ENCODE assay signal across 8 mouse cellular contexts in the genomic region with DNA sequence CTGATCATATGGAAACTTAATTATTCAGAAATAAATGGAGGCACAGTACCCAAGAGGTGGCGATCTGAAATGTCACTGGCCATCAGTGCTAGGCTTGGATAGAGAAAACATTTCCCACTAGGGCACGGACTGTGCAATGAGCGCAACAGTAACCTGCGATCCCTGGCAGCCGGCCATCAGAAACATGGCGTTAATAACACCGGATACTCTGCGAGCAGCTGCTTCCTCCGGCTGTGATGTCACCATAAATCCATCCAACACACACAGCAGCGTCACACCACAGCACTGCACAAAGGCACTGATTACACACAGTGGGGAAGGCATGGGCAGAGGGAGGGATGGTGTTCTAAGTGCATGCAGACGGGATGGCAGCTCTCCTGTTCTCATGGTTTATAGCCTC. TPM values are rescaled to one million over a fixed set of nuclear protein-coding genes. Genes with fewer than 3 reads are reported as not detected.
DNase-seq lines count a peak whose midpoint lies in the region; ATAC-seq and TF ChIP-seq lines count a peak whose summit lies in the region.

No protein-coding gene starts in this region.

- no peak overlapping the region for H3K4me2 ChIP-seq in stomach, embryonic 14.5 days (replicated peaks; ENCODE audit: low read depth, low read length)
- H3K4me2 ChIP-seq in stomach, postnatal 0 days (replicated peaks; ENCODE audit: low read depth), result no peak overlapping the region
- no peak overlapping the region; the same call in 1 of the 2 replicates for H3K4me2 ChIP-seq in hindbrain, embryonic 16.5 days (ENCODE audit: low read length)
- H3K4me2 ChIP-seq in lung, postnatal 0 days (replicated peaks; ENCODE audit: low read depth, low read length), result no peak overlapping the region

- no peak for DNase-seq in stomach, postnatal 0 days (ENCODE audit: low spot score)
- DNase-seq in gastrocnemius, postnatal 36 days, result peak; percentile 59
- DNase-seq in lung, postnatal 0 days (ENCODE audit: low spot score), result peak; percentile 86
- no peak for DNase-seq in layer of hippocampus, adult 9-10 months (ENCODE audit: low spot score)
- DNase-seq in left cerebral cortex, adult 8-10 months (ENCODE audit: low spot score in 2 of 2), result no peak
- DNase-seq in frontal cortex, postnatal 36 days (ENCODE audit: low spot score in 2 of 2), result no peak

- H3K4me3 ChIP-seq in stomach, embryonic 14.5 days (ENCODE audit: low read depth, low read length), result no peak overlapping the region
- no peak overlapping the region for H3K4me3 ChIP-seq in stomach, postnatal 0 days (ENCODE audit: low read depth, low read length)
- no peak overlapping the region for H3K4me3 ChIP-seq in hindbrain, embryonic 16.5 days (ENCODE audit: low read length)
- H3K4me3 ChIP-seq in lung, postnatal 0 days (ENCODE audit: low read depth, low read length), result no peak overlapping the region

- H3K27me3 ChIP-seq in stomach, embryonic 14.5 days (ENCODE audit: control insufficient read depth, insufficient read depth, low read length), result no peaks in the 10 kb centered on the region
- H3K27me3 ChIP-seq in stomach, postnatal 0 days (ENCODE audit: control insufficient read depth, insufficient read depth, low read length), result no peaks in the 10 kb centered on the region
- no peaks in the 10 kb centered on the region for H3K27me3 ChIP-seq in hindbrain, embryonic 16.5 days (replicated peaks; ENCODE audit: control insufficient read depth, insufficient read depth, low read length)
- no peaks in the 10 kb centered on the region for H3K27me3 ChIP-seq in lung, postnatal 0 days (replicated peaks; ENCODE audit: insufficient read depth, low read length)

- no peaks in the 10 kb centered on the region for H3K36me3 ChIP-seq in stomach, embryonic 14.5 days (ENCODE audit: control insufficient read depth, insufficient read depth, low read length)
- H3K36me3 ChIP-seq in stomach, postnatal 0 days (ENCODE audit: control insufficient read depth, insufficient read depth, low read length), result peaks cover 3% of the 10 kb centered on the region; the same call in 1 of the 2 replicates
- H3K36me3 ChIP-seq in hindbrain, embryonic 16.5 days (ENCODE audit: control insufficient read depth, insufficient read depth, low read length), result peaks cover 4% of the 10 kb centered on the region
- H3K36me3 ChIP-seq in lung, postnatal 0 days (ENCODE audit: insufficient read depth, low read length), result peaks cover 6% of the 10 kb centered on the region; the same call in 1 of the 2 replicates

- 39% methylated on average over 11 of the region's 11 CpGs for WGBS in stomach, embryonic 14.5 days
- 44% methylated on average over 11 of the region's 11 CpGs for WGBS in stomach, postnatal 0 days
- WGBS in hindbrain, embryonic 16.5 days, result 20% methylated on average over 11 of the region's 11 CpGs
- 37% methylated on average over 11 of the region's 11 CpGs for whole genome bisulfite sequencing in lung, postnatal 0 days

- ATAC-seq in stomach, embryonic 14.5 days (ENCODE audit: insufficient number of reproducible peaks, insufficient read depth, low FRiP score, low read depth), result 0 out of 2 replicates have a peak, but pooled peaks have one; percentile 23
- ATAC-seq in stomach, postnatal 0 days (ENCODE audit: low FRiP score, low TSS enrichment), result no peak; the same call in 1 of the 2 replicates
- no peak for ATAC-seq in hindbrain, embryonic 16.5 days
- ATAC-seq in lung, postnatal 0 days, result peak; percentile 65

- H3K9ac ChIP-seq in stomach, embryonic 14.5 days (replicated peaks; ENCODE audit: low read depth, low read length), result no peak overlapping the region
- no peak overlapping the region for H3K9ac ChIP-seq in stomach, postnatal 0 days (ENCODE audit: low read length)
- H3K9ac ChIP-seq in hindbrain, embryonic 16.5 days (ENCODE audit: low read depth, low read length), result 0 out of 2 replicates have a peak overlapping the region, but pooled peaks have one; percentile 33
- H3K9ac ChIP-seq in lung, postnatal 0 days (replicated peaks; ENCODE audit: low read depth), result no peak overlapping the region

- peaks cover 51% of the 10 kb centered on the region for H3K4me1 ChIP-seq in stomach, embryonic 14.5 days (ENCODE audit: control insufficient read depth, insufficient read depth, low read length)
- peaks cover 14% of the 10 kb centered on the region for H3K4me1 ChIP-seq in stomach, postnatal 0 days (replicated peaks; ENCODE audit: control insufficient read depth, insufficient read depth)
- H3K4me1 ChIP-seq in hindbrain, embryonic 16.5 days (ENCODE audit: control insufficient read depth, insufficient read depth, low read depth, low read length), result peaks cover 54% of the 10 kb centered on the region
- H3K4me1 ChIP-seq in lung, postnatal 0 days (ENCODE audit: insufficient read depth, low read depth, low read length), result peaks cover 42% of the 10 kb centered on the region

- intact Hi-C loops in gastrocnemius, postnatal 36 days (cut with DNase I), result no loop called here

- no peaks in the 10 kb centered on the region for H3K9me3 ChIP-seq in stomach, embryonic 14.5 days (ENCODE audit: control insufficient read depth, low read depth, low read length)
- no peaks in the 10 kb centered on the region for H3K9me3 ChIP-seq in stomach, postnatal 0 days (ENCODE audit: control insufficient read depth, low read length)
- no peaks in the 10 kb centered on the region for H3K9me3 ChIP-seq in hindbrain, embryonic 16.5 days (ENCODE audit: control insufficient read depth, low read length)
- H3K9me3 ChIP-seq in lung, postnatal 0 days (ENCODE audit: low read length), result no peaks in the 10 kb centered on the region

- no peak for TF ChIP-seq EP300 in stomach, postnatal 0 days (optimal IDR thresholded peaks at IDR 0.05)
- TF ChIP-seq EP300 in lung, postnatal 0 days (IDR thresholded peaks at IDR 0.05), result peak; percentile 68; the same call in 1 of the 2 replicates

- H3K27ac ChIP-seq in stomach, embryonic 14.5 days (ENCODE audit: low read length), result no peak overlapping the region
- no peak overlapping the region for H3K27ac ChIP-seq in stomach, postnatal 0 days (replicated peaks)
- peak overlapping the region; percentile 39 for H3K27ac ChIP-seq in hindbrain, embryonic 16.5 days (ENCODE audit: low read depth, low read length)
- no peak overlapping the region for H3K27ac ChIP-seq in lung, postnatal 0 days (ENCODE audit: low read length)

- TF ChIP-seq CTCF in stomach, postnatal 0 days (IDR thresholded peaks at IDR 0.05; ENCODE audit: low read depth), result no peak
- TF ChIP-seq CTCF in lung, postnatal 0 days (IDR thresholded peaks at IDR 0.05), result no peak

RNA-seq across cellular contexts. Expression of gene Selplg, which starts 36.7 kb away (rescaled TPM):
- polyA plus RNA-seq in stomach, embryonic 14.5 days (2014; fragmentation: Nextera tagmentation; extraction: Ambion mirVana), result 2.9 and 4.5 TPM in 2 replicates
- 2.0 and 2.6 TPM in 2 replicates for polyA plus RNA-seq in stomach, postnatal 0 days (2015; fragmentation: Nextera tagmentation; extraction: Ambion mirVana)
- total RNA-seq in gastrocnemius, postnatal 36 days (2021), result 1 to 10 TPM; 1.0 to 1.2 TPM
- 1.9 and 2.5 TPM in 2 replicates for polyA plus RNA-seq in hindbrain, embryonic 16.5 days (2015; fragmentation: Nextera tagmentation; extraction: Ambion mirVana)
- polyA plus RNA-seq in lung, postnatal 0 days (2015; fragmentation: Nextera tagmentation; extraction: Ambion mirVana), result 14.6 and 15.1 TPM in 2 replicates
- total RNA-seq in left cerebral cortex, adult 8-10 months (2022), result 10 to 100 TPM; 26.2 to 60.3 (median 40.2) TPM

RNA-seq across cellular contexts. Expression of gene Coro1c, which starts 39.4 kb away (rescaled TPM):
- 131 and 145 TPM in 2 replicates for polyA plus RNA-seq in stomach, embryonic 14.5 days (2014; fragmentation: Nextera tagmentation; extraction: Ambion mirVana)
- 91.6 and 93.6 TPM in 2 replicates for polyA plus RNA-seq in stomach, postnatal 0 days (2015; fragmentation: Nextera tagmentation; extraction: Ambion mirVana)
- total RNA-seq in gastrocnemius, postnatal 36 days (2021), result 10 to 100 TPM; 10.6 to 14.4 TPM
- polyA plus RNA-seq in hindbrain, embryonic 16.5 days (2015; fragmentation: Nextera tagmentation; extraction: Ambion mirVana), result 176 and 191 TPM in 2 replicates
- 102 and 115 TPM in 2 replicates for polyA plus RNA-seq in lung, postnatal 0 days (2015; fragmentation: Nextera tagmentation; extraction: Ambion mirVana)
- total RNA-seq in left cerebral cortex, adult 8-10 months (2022), result 10 to 100 TPM; 76.3 to 95.4 (median 86.2) TPM

Comparison
In these comparisons a context has a peak if more than half of its experiments do, and no peak if none do; other contexts are left out.
1. ATAC-seq: peak in stomach, embryonic 14.5 days (single experiment) and lung, postnatal 0 days (single experiment); none in stomach, postnatal 0 days (single experiment) and hindbrain, embryonic 16.5 days (single experiment).
2. DNase-seq: peak in gastrocnemius, postnatal 36 days (2 of 2) and lung, postnatal 0 days (single experiment); none in stomach, postnatal 0 days (single experiment), layer of hippocampus, adult 9-10 months (single experiment), left cerebral cortex, adult 8-10 months (0 of 2) and frontal cortex, postnatal 36 days (0 of 2).